Mouse (Mus musculus) embryonic facial prominence, embryonic 10.5 days (tissue): ENCODE measurements around the gene Bmp7. TPM values are rescaled to one million over a fixed set of nuclear protein-coding genes. Genes with fewer than 3 reads are reported as not detected.

Experiments used
- DNase-seq: peaks from one replicate; pipeline ENCODE4 v3.0.0-alpha.2; 2017; ENCODE audit warnings: low spot score
- H3K27ac ChIP-seq: fragments of 300-500 bp; sonication (generic); replicated peaks from 2 replicates; pipeline ENCODE4 v1.5.1; 2016; ENCODE audit warnings: mild to moderate bottlenecking
- H3K27me3 ChIP-seq: fragments of 300-500 bp; sonication (generic); replicated peaks from 2 replicates; pipeline ENCODE4 v1.6.1; 2016; ENCODE audit warnings: low read depth, mild to moderate bottlenecking; ENCODE audit not compliant: poor library complexity, severe bottlenecking
- H3K36me3 ChIP-seq: fragments of 300-500 bp; sonication (generic); replicated peaks from 2 replicates; pipeline ENCODE4 v1.6.1; 2016; ENCODE audit warnings: mild to moderate bottlenecking, moderate library complexity
- H3K4me1 ChIP-seq: fragments of 300-500 bp; sonication (generic); 2 replicates; pipeline ENCODE4 v1.6.1; 2016
- H3K4me3 ChIP-seq: fragments of 300-500 bp; sonication (generic); 2 replicates; pipeline ENCODE4 v1.5.1; 2016; ENCODE audit warnings: mild to moderate bottlenecking, moderate library complexity
- H3K9me3 ChIP-seq: fragments of 300-500 bp; sonication (generic); 2 replicates; pipeline ENCODE4 v1.6.1; 2016; ENCODE audit warnings: mild to moderate bottlenecking
- WGBS: fragments of 180-500 bp; shearing (Covaris S2); methylation state at CpG from one replicate; pipeline ENCODE4 v1.1.7; 2016; 5-methylcytosine and 5-hydroxymethylcytosine counted together
- polyA plus RNA-seq: library from polyadenylated mRNA; unstranded; fragments of >200 nt; fragmentation: Nextera tagmentation; extraction: Ambion mirVana; gene quantifications from 2 replicates; pipeline ENCODE4 v1.2.1, GENCODE M21; 2016

Gene Bmp7
- polyA plus RNA-seq, 1 experiment from 2014 or later: 20.9 TPM

GRCm38 (mm10) chr2:172926311-172926710 lies 13.8 kb downstream of the Bmp7 start:
- no peak for DNase-seq
- Histone ChIP-seq H3K4me3 (no peak overlapping the region), H3K27ac (no peak overlapping the region), H3K36me3 (peaks cover 14% of the 10 kb centered on the region), H3K9me3 (no peaks in the 10 kb centered on the region), H3K4me1 (peaks cover 94% of the 10 kb centered on the region), H3K27me3 (peaks cover 53% of the 10 kb centered on the region)
- WGBS: 83% methylated on average over 4 of the region's 4 CpGs

GRCm38 (mm10) chr2:172924961-172925360 lies 15.2 kb downstream of the Bmp7 start:
- Histone ChIP-seq H3K4me1 (peaks cover 80% of the 10 kb centered on the region), H3K27ac (0 out of 2 replicates have a peak overlapping the region, but pooled peaks have one; percentile 64), H3K9me3 (no peaks in the 10 kb centered on the region), H3K27me3 (peaks cover 40% of the 10 kb centered on the region), H3K36me3 (peaks cover 14% of the 10 kb centered on the region), H3K4me3 (no peak overlapping the region)
- peak; percentile 80 for DNase-seq
- 19% methylated on average over 6 of the region's 6 CpGs for WGBS

GRCm38 (mm10) chr2:172923198-172923597 lies 16.9 kb downstream of the Bmp7 start:
- Histone ChIP-seq H3K4me1 (peaks cover 63% of the 10 kb centered on the region), H3K27ac (no peak overlapping the region), H3K4me3 (no peak overlapping the region), H3K9me3 (no peaks in the 10 kb centered on the region), H3K36me3 (peaks cover 14% of the 10 kb centered on the region), H3K27me3 (peaks cover 25% of the 10 kb centered on the region)
- WGBS: 84% methylated on average over 7 of the region's 7 CpGs
- DNase-seq: no peak

- peaks cover 14% of the 10 kb centered on the region for H3K36me3 ChIP-seq
- H3K4me3 ChIP-seq: no peak overlapping the region
- H3K27me3 ChIP-seq: peaks cover 20% of the 10 kb centered on the region
- peaks cover 57% of the 10 kb centered on the region for H3K4me1 ChIP-seq
- peak overlapping the region; percentile 70; the same call in 1 of the 2 replicates for H3K27ac ChIP-seq
- DNase-seq: no peak
- 50% methylated on average over 5 of the region's 5 CpGs for WGBS
- H3K9me3 ChIP-seq: no peaks in the 10 kb centered on the region
These were observed 17.5 kb downstream of the Bmp7 start for GRCm38 (mm10) chr2:172922597-172922996.

- H3K27ac ChIP-seq: no peak overlapping the region
- WGBS: 88% methylated on average over 14 of the region's 14 CpGs
These were observed 26.1 kb downstream of the Bmp7 start for GRCm38 (mm10) chr2:172914018-172914417.

GRCm38 (mm10) chr2:172911715-172912114 lies 28.4 kb downstream of the Bmp7 start:
- H3K27me3 ChIP-seq: 0 out of 2 replicates have a peak, but pooled peaks cover 16% of the 10 kb centered on the region
- DNase-seq: no peak
- peak overlapping the region; percentile 44; the same call in 1 of the 2 replicates for H3K27ac ChIP-seq
- H3K4me3 ChIP-seq: no peak overlapping the region
- peaks cover 23% of the 10 kb centered on the region for H3K36me3 ChIP-seq
- 30% methylated on average over 5 of the region's 5 CpGs for WGBS
- peaks cover 60% of the 10 kb centered on the region for H3K4me1 ChIP-seq
- H3K9me3 ChIP-seq: no peaks in the 10 kb centered on the region

More at GRCm38 (mm10) chr2:172914018-172914417, 26.1 kb downstream of the Bmp7 start:
- Histone ChIP-seq H3K36me3 (peaks cover 23% of the 10 kb centered on the region), H3K4me1 (peaks cover 39% of the 10 kb centered on the region), H3K9me3 (no peaks in the 10 kb centered on the region), H3K4me3 (no peak overlapping the region), H3K27me3 (0 out of 2 replicates have a peak, but pooled peaks cover 12% of the 10 kb centered on the region)
- no peak for DNase-seq

- no peaks in the 10 kb centered on the region for H3K9me3 ChIP-seq
- H3K27ac ChIP-seq: no peak overlapping the region
- 0 out of 2 replicates have a peak, but pooled peaks cover 16% of the 10 kb centered on the region for H3K27me3 ChIP-seq
- no peak overlapping the region for H3K4me3 ChIP-seq
- 76% methylated on average over 6 of the region's 6 CpGs for WGBS
- DNase-seq: no peak
- H3K4me1 ChIP-seq: peaks cover 66% of the 10 kb centered on the region
- H3K36me3 ChIP-seq: peaks cover 23% of the 10 kb centered on the region
These were observed 29.0 kb downstream of the Bmp7 start for GRCm38 (mm10) chr2:172911157-172911556.

GRCm38 (mm10) chr2:172909463-172909862 lies 30.7 kb downstream of the Bmp7 start:
- Histone ChIP-seq H3K4me3 (no peak overlapping the region), H3K27ac (peak overlapping the region; percentile 19; the same call in 1 of the 2 replicates)
- 47% methylated on average over 6 of the region's 6 CpGs for WGBS

GRCm38 (mm10) chr2:172906146-172906545 lies 34.0 kb downstream of the Bmp7 start:
- Histone ChIP-seq H3K4me1 (peaks cover 55% of the 10 kb centered on the region), H3K36me3 (peaks cover 23% of the 10 kb centered on the region; the same call in 1 of the 2 replicates), H3K4me3 (no peak overlapping the region), H3K27ac (no peak overlapping the region), H3K9me3 (no peaks in the 10 kb centered on the region), H3K27me3 (0 out of 2 replicates have a peak, but pooled peaks cover 17% of the 10 kb centered on the region)
- 71% methylated on average over 9 of the region's 9 CpGs for WGBS
- no peak for DNase-seq

More at GRCm38 (mm10) chr2:172909463-172909862, 30.7 kb downstream of the Bmp7 start:
- H3K9me3 ChIP-seq: no peaks in the 10 kb centered on the region
- peaks cover 23% of the 10 kb centered on the region for H3K36me3 ChIP-seq
- DNase-seq: no peak
- peaks cover 64% of the 10 kb centered on the region for H3K4me1 ChIP-seq
- H3K27me3 ChIP-seq: 0 out of 2 replicates have a peak, but pooled peaks cover 12% of the 10 kb centered on the region

GRCm38 (mm10) chr2:172905057-172905456 lies 35.1 kb downstream of the Bmp7 start:
- no peaks in the 10 kb centered on the region for H3K9me3 ChIP-seq

GRCm38 (mm10) chr2:172904614-172905013 lies 35.5 kb downstream of the Bmp7 start:
- H3K36me3 ChIP-seq: peaks cover 15% of the 10 kb centered on the region; the same call in 1 of the 2 replicates
- no peak for DNase-seq
- no peaks in the 10 kb centered on the region for H3K9me3 ChIP-seq
- H3K4me3 ChIP-seq: no peak overlapping the region
- H3K4me1 ChIP-seq: peaks cover 50% of the 10 kb centered on the region
- 89% methylated on average over 6 of the region's 6 CpGs for WGBS
- H3K27ac ChIP-seq: no peak overlapping the region
- H3K27me3 ChIP-seq: 0 out of 2 replicates have a peak, but pooled peaks cover 10% of the 10 kb centered on the region

More at GRCm38 (mm10) chr2:172905057-172905456, 35.1 kb downstream of the Bmp7 start:
- Histone ChIP-seq H3K36me3 (peaks cover 15% of the 10 kb centered on the region; the same call in 1 of the 2 replicates), H3K27ac (no peak overlapping the region), H3K27me3 (0 out of 2 replicates have a peak, but pooled peaks cover 10% of the 10 kb centered on the region), H3K4me3 (no peak overlapping the region), H3K4me1 (peaks cover 54% of the 10 kb centered on the region)
- no peak for DNase-seq
- 92% methylated on average over 5 of the region's 5 CpGs for WGBS

GRCm38 (mm10) chr2:172903523-172903922 lies 36.6 kb downstream of the Bmp7 start:
- DNase-seq: no peak
- Histone ChIP-seq H3K36me3 (peaks cover 25% of the 10 kb centered on the region), H3K4me3 (no peak overlapping the region), H3K9me3 (peaks cover 4% of the 10 kb centered on the region), H3K4me1 (peaks cover 39% of the 10 kb centered on the region), H3K27me3 (0 out of 2 replicates have a peak, but pooled peaks cover 8% of the 10 kb centered on the region), H3K27ac (no peak overlapping the region)
- WGBS: 82% methylated on average over 8 of the region's 8 CpGs
